Mouse (Mus musculus): ENCODE measurements around the gene Prop1. TPM values are rescaled to one million over a fixed set of nuclear protein-coding genes. Genes with fewer than 3 reads are reported as not detected.

Gene Prop1
- polyA plus RNA-seq, 1 experiment: not detected

Other genes starting within 250 kb of the Prop1 start
- gene Zfp354c, start 126.0 kb downstream of the Prop1 start, polyA plus RNA-seq (2012; rRNA removed): 1.4 and 1.5 TPM in 2 replicates
- gene Zfp879, start 112.2 kb downstream of the Prop1 start, polyA plus RNA-seq (2012; rRNA removed): 0.47 and 0.51 TPM in 2 replicates
- gene Grm6, start 103.1 kb downstream of the Prop1 start, polyA plus RNA-seq (2012; rRNA removed): 0.05 and 0.06 TPM in 2 replicates
- 0.69 and 1.0 TPM in 2 replicates for gene Zfp454, start 66.1 kb downstream of the Prop1 start, polyA plus RNA-seq (2012; rRNA removed)
- gene Zfp2, start 37.6 kb downstream of the Prop1 start, polyA plus RNA-seq (2012; rRNA removed): 2.3 and 2.6 TPM in 2 replicates
- gene Zfp354b, start 22.1 kb downstream of the Prop1 start, polyA plus RNA-seq (2012; rRNA removed): 0.49 and 0.58 TPM in 2 replicates
- gene 4933414I15Rik, start 10.0 kb downstream of the Prop1 start, polyA plus RNA-seq (2012; rRNA removed): 0.16 and 0.22 TPM in 2 replicates
- gene Olfr1378, start 12.8 kb upstream of the Prop1 start, polyA plus RNA-seq (2012; rRNA removed): not detected in 2 replicates
- not detected in 2 replicates for gene Olfr1377, start 28.2 kb upstream of the Prop1 start, polyA plus RNA-seq (2012; rRNA removed)
- gene Olfr51, start 49.8 kb upstream of the Prop1 start, polyA plus RNA-seq (2012; rRNA removed): not detected in 2 replicates
- gene Olfr54, start 60.5 kb upstream of the Prop1 start, polyA plus RNA-seq (2012; rRNA removed): not detected in 2 replicates
- not detected in 2 replicates for gene Olfr1375, start 94.3 kb upstream of the Prop1 start, polyA plus RNA-seq (2012; rRNA removed)
- 2.3 and 3.0 TPM in 2 replicates for gene Zfp354a, start 105.5 kb upstream of the Prop1 start, polyA plus RNA-seq (2012; rRNA removed)

All from gonadal fat pad, adult 2 months (tissue).